Mouse (Mus musculus): ENCODE data around the gene Dcdc2c. TPM values are rescaled to one million over a fixed set of nuclear protein-coding genes. Genes with fewer than 3 reads are reported as not detected.

Gene Dcdc2c
- polyA plus RNA-seq, 1 experiment from 2014 or later, result not detected

GRCm38 (mm10) chr12:28575366-28576070 lies 23.3 kb upstream of the Dcdc2c start:
- WGBS, result 68% methylated on average over 6 of the region's 6 CpGs
- Histone ChIP-seq H3K27ac (replicated peaks) (no peak overlapping the region), H3K4me3 (ENCODE audit: low read depth, low read length) (no peak overlapping the region), H3K9me3 (ENCODE audit: control insufficient read depth, low read length) (no peaks in the 10 kb centered on the region), H3K27me3 (ENCODE audit: control insufficient read depth, insufficient read depth, low read length) (no peaks in the 10 kb centered on the region), H3K9ac (ENCODE audit: low read length) (no peak overlapping the region), H3K4me2 (replicated peaks; ENCODE audit: low read depth) (no peak overlapping the region), H3K36me3 (ENCODE audit: control insufficient read depth, insufficient read depth, low read length) (no peaks in the 10 kb centered on the region), H3K4me1 (replicated peaks; ENCODE audit: control insufficient read depth, insufficient read depth) (no peaks in the 10 kb centered on the region)
- no peak for DNase-seq (ENCODE audit: low spot score)
- ATAC-seq (ENCODE audit: low FRiP score, low TSS enrichment), result no peak
- TF ChIP-seq CTCF (IDR thresholded peaks at IDR 0.05; ENCODE audit: low read depth) (no peak), EP300 (optimal IDR thresholded peaks at IDR 0.05) (no peak)

GRCm38 (mm10) chr12:28572241-28572640 lies 20.0 kb upstream of the Dcdc2c start:
- Histone ChIP-seq H3K9ac (ENCODE audit: low read length) (no peak overlapping the region), H3K9me3 (ENCODE audit: control insufficient read depth, low read length) (no peaks in the 10 kb centered on the region), H3K4me3 (ENCODE audit: low read depth, low read length) (no peak overlapping the region), H3K4me1 (replicated peaks; ENCODE audit: control insufficient read depth, insufficient read depth) (no peaks in the 10 kb centered on the region), H3K36me3 (ENCODE audit: control insufficient read depth, insufficient read depth, low read length) (no peaks in the 10 kb centered on the region), H3K4me2 (replicated peaks; ENCODE audit: low read depth) (no peak overlapping the region), H3K27ac (replicated peaks) (no peak overlapping the region), H3K27me3 (ENCODE audit: control insufficient read depth, insufficient read depth, low read length) (no peaks in the 10 kb centered on the region)
- ATAC-seq (ENCODE audit: low FRiP score, low TSS enrichment), result no peak
- DNase-seq (ENCODE audit: low spot score), result no peak
- TF ChIP-seq EP300 (optimal IDR thresholded peaks at IDR 0.05) (no peak), CTCF (IDR thresholded peaks at IDR 0.05; ENCODE audit: low read depth) (no peak)
- WGBS, result 65% methylated on average over 2 of the region's 2 CpGs

GRCm38 (mm10) chr12:28551775-28552174 lies 424 bp downstream of the Dcdc2c start:
- no peaks in the 10 kb centered on the region for H3K27me3 ChIP-seq (ENCODE audit: control insufficient read depth, insufficient read depth, low read length)
- H3K4me3 ChIP-seq (ENCODE audit: low read depth, low read length), result no peak overlapping the region
- WGBS, result 68% methylated on average over 18 of the region's 18 CpGs
- no peaks in the 10 kb centered on the region for H3K9me3 ChIP-seq (ENCODE audit: control insufficient read depth, low read length)
- DNase-seq (ENCODE audit: low spot score) (no peak), ATAC-seq (ENCODE audit: low FRiP score, low TSS enrichment) (no peak)
- no peaks in the 10 kb centered on the region for H3K4me1 ChIP-seq (replicated peaks; ENCODE audit: control insufficient read depth, insufficient read depth)
- no peaks in the 10 kb centered on the region for H3K36me3 ChIP-seq (ENCODE audit: control insufficient read depth, insufficient read depth, low read length)
- no peak overlapping the region for H3K27ac ChIP-seq (replicated peaks)
- TF ChIP-seq EP300 (optimal IDR thresholded peaks at IDR 0.05), result no peak
- TF ChIP-seq CTCF (IDR thresholded peaks at IDR 0.05; ENCODE audit: low read depth), result no peak
- no peak overlapping the region for H3K9ac ChIP-seq (ENCODE audit: low read length)
- H3K4me2 ChIP-seq (replicated peaks; ENCODE audit: low read depth), result no peak overlapping the region

GRCm38 (mm10) chr12:28548887-28549286 lies 3.3 kb downstream of the Dcdc2c start:
- no peak for ATAC-seq (ENCODE audit: low FRiP score, low TSS enrichment)

GRCm38 (mm10) chr12:28514264-28514775 lies 37.9 kb downstream of the Dcdc2c start:
- H3K27ac ChIP-seq (replicated peaks), result no peak overlapping the region
- no peaks in the 10 kb centered on the region for H3K4me1 ChIP-seq (replicated peaks; ENCODE audit: control insufficient read depth, insufficient read depth)
- DNase-seq (ENCODE audit: low spot score), result no peak

More at GRCm38 (mm10) chr12:28548887-28549286, 3.3 kb downstream of the Dcdc2c start:
- H3K4me2 ChIP-seq (replicated peaks; ENCODE audit: low read depth), result no peak overlapping the region
- no peak overlapping the region for H3K27ac ChIP-seq (replicated peaks)
- H3K27me3 ChIP-seq (ENCODE audit: control insufficient read depth, insufficient read depth, low read length), result no peaks in the 10 kb centered on the region
- no peak overlapping the region for H3K4me3 ChIP-seq (ENCODE audit: low read depth, low read length)
- H3K4me1 ChIP-seq (replicated peaks; ENCODE audit: control insufficient read depth, insufficient read depth), result no peaks in the 10 kb centered on the region
- H3K9ac ChIP-seq (ENCODE audit: low read length), result no peak overlapping the region
- H3K36me3 ChIP-seq (ENCODE audit: control insufficient read depth, insufficient read depth, low read length), result no peaks in the 10 kb centered on the region
- H3K9me3 ChIP-seq (ENCODE audit: control insufficient read depth, low read length), result no peaks in the 10 kb centered on the region
- whole genome bisulfite sequencing, result 52% methylated on average over 4 of the region's 4 CpGs
- TF ChIP-seq EP300 (optimal IDR thresholded peaks at IDR 0.05) (no peak), CTCF (IDR thresholded peaks at IDR 0.05; ENCODE audit: low read depth) (no peak)
- DNase-seq (ENCODE audit: low spot score), result no peak

GRCm38 (mm10) chr12:28509699-28510280 lies 42.4 kb downstream of the Dcdc2c start:
- Histone ChIP-seq H3K4me3 (ENCODE audit: low read depth, low read length) (no peak overlapping the region), H3K36me3 (ENCODE audit: control insufficient read depth, insufficient read depth, low read length) (no peaks in the 10 kb centered on the region), H3K9ac (ENCODE audit: low read length) (no peak overlapping the region), H3K4me1 (replicated peaks; ENCODE audit: control insufficient read depth, insufficient read depth) (no peaks in the 10 kb centered on the region), H3K27ac (replicated peaks) (no peak overlapping the region), H3K27me3 (ENCODE audit: control insufficient read depth, insufficient read depth, low read length) (no peaks in the 10 kb centered on the region), H3K9me3 (ENCODE audit: control insufficient read depth, low read length) (no peaks in the 10 kb centered on the region), H3K4me2 (replicated peaks; ENCODE audit: low read depth) (no peak overlapping the region)
- WGBS, result 24% methylated on average over 5 of the region's 5 CpGs
- DNase-seq (ENCODE audit: low spot score) (no peak), ATAC-seq (ENCODE audit: low FRiP score, low TSS enrichment) (no peak)
- no peak for TF ChIP-seq EP300 (optimal IDR thresholded peaks at IDR 0.05)
- TF ChIP-seq CTCF (IDR thresholded peaks at IDR 0.05; ENCODE audit: low read depth), result no peak

More at GRCm38 (mm10) chr12:28514264-28514775, 37.9 kb downstream of the Dcdc2c start:
- H3K4me2 ChIP-seq (replicated peaks; ENCODE audit: low read depth), result no peak overlapping the region
- H3K27me3 ChIP-seq (ENCODE audit: control insufficient read depth, insufficient read depth, low read length), result no peaks in the 10 kb centered on the region
- H3K9me3 ChIP-seq (ENCODE audit: control insufficient read depth, low read length), result no peaks in the 10 kb centered on the region
- ATAC-seq (ENCODE audit: low FRiP score, low TSS enrichment), result no peak
- no peak overlapping the region for H3K4me3 ChIP-seq (ENCODE audit: low read depth, low read length)
- TF ChIP-seq EP300 (optimal IDR thresholded peaks at IDR 0.05) (no peak), CTCF (IDR thresholded peaks at IDR 0.05; ENCODE audit: low read depth) (no peak)
- H3K36me3 ChIP-seq (ENCODE audit: control insufficient read depth, insufficient read depth, low read length), result no peaks in the 10 kb centered on the region
- WGBS, result 23% methylated on average over 1 of the region's 1 CpGs
- H3K9ac ChIP-seq (ENCODE audit: low read length), result no peak overlapping the region

Measured in stomach, postnatal 0 days (tissue).